Mouse (Mus musculus): ENCODE data around the gene Rnf152. TPM values are rescaled to one million over a fixed set of nuclear protein-coding genes. Genes with fewer than 3 reads are reported as not detected.
A peak's percentile ranks its signal among the peaks of the same experiment; 100 is the strongest.

Gene Rnf152
- total and polyA plus RNA-seq, 2 experiments from 2014 or later: 21.0 to 35.5 TPM

GRCm38 (mm10) chr1:105280160-105280559 lies 76.3 kb downstream of the Rnf152 start:
- H3K27me3 ChIP-seq (ENCODE audit: insufficient read depth, low read length): no peaks in the 10 kb centered on the region
- no peaks in the 10 kb centered on the region for H3K9me3 ChIP-seq (ENCODE audit: low read length)
- no peaks in the 10 kb centered on the region for H3K4me1 ChIP-seq (ENCODE audit: insufficient read depth, low read length)
- H3K4me2 ChIP-seq (ENCODE audit: low read depth, low read length, poor library complexity, severe bottlenecking): no peak overlapping the region
- no peak for TF ChIP-seq CTCF (IDR thresholded peaks at IDR 0.05)
- DNase-seq (ENCODE audit: low spot score): no peak
- no peak overlapping the region for H3K9ac ChIP-seq (replicated peaks; ENCODE audit: low read length, poor library complexity, severe bottlenecking)
- peaks cover 8% of the 10 kb centered on the region; the same call in 1 of the 2 replicates for H3K36me3 ChIP-seq (ENCODE audit: insufficient read depth, low read length)
- no peak overlapping the region for H3K4me3 ChIP-seq (ENCODE audit: low read depth, low read length)
- 82% methylated on average over 2 of the region's 2 CpGs for WGBS
- no peak overlapping the region for H3K27ac ChIP-seq (ENCODE audit: low read depth, low read length)
- no peak for ATAC-seq (ENCODE audit: low FRiP score)

GRCm38 (mm10) chr1:105274500-105275194 lies 81.9 kb downstream of the Rnf152 start:
- H3K27ac ChIP-seq (ENCODE audit: low read depth, low read length): no peak overlapping the region
- WGBS: 83% methylated on average over 3 of the region's 3 CpGs
- ATAC-seq (ENCODE audit: low FRiP score) (no peak), DNase-seq (ENCODE audit: low spot score) (no peak)
- H3K27me3 ChIP-seq (ENCODE audit: insufficient read depth, low read length): no peaks in the 10 kb centered on the region
- no peak overlapping the region for H3K4me2 ChIP-seq (ENCODE audit: low read depth, low read length, poor library complexity, severe bottlenecking)
- no peaks in the 10 kb centered on the region for H3K4me1 ChIP-seq (ENCODE audit: insufficient read depth, low read length)
- no peaks in the 10 kb centered on the region for H3K36me3 ChIP-seq (ENCODE audit: insufficient read depth, low read length)
- no peak for TF ChIP-seq CTCF (IDR thresholded peaks at IDR 0.05)
- H3K9me3 ChIP-seq (ENCODE audit: low read length): no peaks in the 10 kb centered on the region
- H3K4me3 ChIP-seq (ENCODE audit: low read depth, low read length): no peak overlapping the region
- H3K9ac ChIP-seq (replicated peaks; ENCODE audit: low read length, poor library complexity, severe bottlenecking): no peak overlapping the region

GRCm38 (mm10) chr1:105271104-105271503 lies 85.4 kb downstream of the Rnf152 start:
- no peak for DNase-seq (ENCODE audit: low spot score)
- H3K4me3 ChIP-seq (ENCODE audit: low read depth, low read length): no peak overlapping the region
- no peak for TF ChIP-seq CTCF (IDR thresholded peaks at IDR 0.05)
- no peaks in the 10 kb centered on the region for H3K4me1 ChIP-seq (ENCODE audit: insufficient read depth, low read length)
- H3K9ac ChIP-seq (replicated peaks; ENCODE audit: low read length, poor library complexity, severe bottlenecking): no peak overlapping the region
- no peaks in the 10 kb centered on the region; the same call in 1 of the 2 replicates for H3K27me3 ChIP-seq (ENCODE audit: insufficient read depth, low read length)
- no peak overlapping the region for H3K4me2 ChIP-seq (ENCODE audit: low read depth, low read length, poor library complexity, severe bottlenecking)
- ATAC-seq (ENCODE audit: low FRiP score): no peak
- no peak overlapping the region for H3K27ac ChIP-seq (ENCODE audit: low read depth, low read length)
- H3K36me3 ChIP-seq (ENCODE audit: insufficient read depth, low read length): no peaks in the 10 kb centered on the region
- 93% methylated on average over 10 of the region's 10 CpGs for WGBS
- no peaks in the 10 kb centered on the region for H3K9me3 ChIP-seq (ENCODE audit: low read length)

GRCm38 (mm10) chr1:105263283-105264033 lies 93.1 kb downstream of the Rnf152 start:
- ATAC-seq (ENCODE audit: low FRiP score) (peak; percentile 74), DNase-seq (ENCODE audit: low spot score) (no peak)
- Histone ChIP-seq H3K27me3 (ENCODE audit: insufficient read depth, low read length) (no peaks in the 10 kb centered on the region; the same call in 1 of the 2 replicates), H3K4me3 (ENCODE audit: low read depth, low read length) (no peak overlapping the region), H3K9me3 (ENCODE audit: low read length) (no peaks in the 10 kb centered on the region), H3K27ac (ENCODE audit: low read depth, low read length) (no peak overlapping the region), H3K36me3 (ENCODE audit: insufficient read depth, low read length) (no peaks in the 10 kb centered on the region), H3K4me1 (ENCODE audit: insufficient read depth, low read length) (no peaks in the 10 kb centered on the region), H3K4me2 (ENCODE audit: low read depth, low read length, poor library complexity, severe bottlenecking) (no peak overlapping the region), H3K9ac (replicated peaks; ENCODE audit: low read length, poor library complexity, severe bottlenecking) (no peak overlapping the region)
- 68% methylated on average over 3 of the region's 3 CpGs for WGBS
- no peak for TF ChIP-seq CTCF (IDR thresholded peaks at IDR 0.05)

- 87% methylated on average over 5 of the region's 5 CpGs for WGBS
- Histone ChIP-seq H3K4me3 (ENCODE audit: low read depth, low read length) (no peak overlapping the region), H3K27me3 (ENCODE audit: insufficient read depth, low read length) (no peaks in the 10 kb centered on the region), H3K4me2 (ENCODE audit: low read depth, low read length, poor library complexity, severe bottlenecking) (no peak overlapping the region), H3K27ac (ENCODE audit: low read depth, low read length) (no peak overlapping the region), H3K9me3 (ENCODE audit: low read length) (no peaks in the 10 kb centered on the region), H3K36me3 (ENCODE audit: insufficient read depth, low read length) (no peaks in the 10 kb centered on the region), H3K9ac (replicated peaks; ENCODE audit: low read length, poor library complexity, severe bottlenecking) (no peak overlapping the region), H3K4me1 (ENCODE audit: insufficient read depth, low read length) (no peaks in the 10 kb centered on the region)
- DNase-seq (ENCODE audit: low spot score) (no peak), ATAC-seq (ENCODE audit: low FRiP score) (no peak)
- no peak for TF ChIP-seq CTCF (IDR thresholded peaks at IDR 0.05)
These were observed 96.3 kb downstream of the Rnf152 start for GRCm38 (mm10) chr1:105260200-105260599.

GRCm38 (mm10) chr1:105257199-105257598 lies 99.3 kb downstream of the Rnf152 start:
- no peak overlapping the region for H3K9ac ChIP-seq (replicated peaks; ENCODE audit: low read length, poor library complexity, severe bottlenecking)
- H3K4me3 ChIP-seq (ENCODE audit: low read depth, low read length): no peak overlapping the region
- H3K4me1 ChIP-seq (ENCODE audit: insufficient read depth, low read length): no peaks in the 10 kb centered on the region
- H3K27ac ChIP-seq (ENCODE audit: low read depth, low read length): no peak overlapping the region
- no peak overlapping the region for H3K4me2 ChIP-seq (ENCODE audit: low read depth, low read length, poor library complexity, severe bottlenecking)
- no peak for ATAC-seq (ENCODE audit: low FRiP score)
- no peaks in the 10 kb centered on the region for H3K27me3 ChIP-seq (ENCODE audit: insufficient read depth, low read length)
- no peak for TF ChIP-seq CTCF (IDR thresholded peaks at IDR 0.05)
- 75% methylated on average over 3 of the region's 3 CpGs for WGBS
- H3K36me3 ChIP-seq (ENCODE audit: insufficient read depth, low read length): no peaks in the 10 kb centered on the region
- no peak for DNase-seq (ENCODE audit: low spot score)
- H3K9me3 ChIP-seq (ENCODE audit: low read length): no peaks in the 10 kb centered on the region
